Mouse (Mus musculus) left cerebral cortex, postnatal 36 days (tissue): ENCODE results near the gene Fabp6. TPM values are rescaled to one million over a fixed set of nuclear protein-coding genes. Genes with fewer than 3 reads are reported as not detected.

Experiments
- DNase-seq, 2 experiments: peaks; one replicate each; pipeline ENCODE4 v3.0.0; 2021 to 2022; ENCODE audit warnings: low spot score in 2 of 2, mixed read lengths in 1 of 2
- intact Hi-C: fragments of 180-260 bp; cut with DNase I; formaldehyde crosslinking; loops from one replicate; pipeline ENCODE4 v1.15.1; 2025
- total RNA-seq, 2 experiments: library from RNA; stranded (reverse); gene quantifications; 2 replicates each; pipeline ENCODE4 v1.2.3; 2021

Gene Fabp6
- total RNA-seq, 2 experiments from 2014 or later, result not detected

GRCm38 (mm10) chr11:43604891-43605290 is 3.6 kb upstream of the Fabp6 start:
- intact Hi-C loops, result no loop called here
- DNase-seq, result no peak

GRCm38 (mm10) chr11:43604207-43604606 is 2.9 kb upstream of the Fabp6 start:
- intact Hi-C loops, result no loop called here
- no peak for DNase-seq

DNA sequence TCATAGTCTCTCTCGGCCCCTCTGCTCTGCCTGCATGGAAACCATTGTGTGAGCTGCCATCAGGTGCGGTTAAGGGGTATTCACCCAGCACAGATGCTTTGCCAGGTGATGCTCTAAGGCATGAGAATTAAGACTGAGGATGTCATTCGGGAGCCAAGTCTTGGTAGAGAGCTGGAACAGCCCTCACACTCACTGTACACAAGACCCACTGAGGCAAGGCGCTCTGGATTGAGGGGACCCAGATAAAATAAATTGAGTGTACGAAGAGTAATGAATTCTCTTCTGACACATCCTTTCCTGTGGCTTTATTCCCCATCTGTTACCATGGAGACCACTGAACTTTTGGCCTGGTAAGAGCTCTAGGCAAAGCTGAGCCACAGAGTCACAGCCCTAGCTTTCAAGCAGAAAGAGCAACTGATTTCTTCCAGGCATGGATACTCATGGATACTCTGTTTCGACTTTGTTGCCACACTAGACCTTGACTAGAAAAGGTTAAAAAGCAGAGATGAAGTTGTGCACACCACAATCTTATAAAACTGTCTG is 11.7 kb downstream of the Fabp6 start:
- no peak for DNase-seq
- intact Hi-C loops, result no loop called here

GRCm38 (mm10) chr11:43586324-43587090 is 14.8 kb downstream of the Fabp6 start, which contains the start of gene 4933415A04Rik:
Gene 4933415A04Rik (plus strand): TSS chr11:43587040.
- peak; percentile 26 to 40 for DNase-seq
- intact Hi-C loops, result loop anchor here (2.0 kb wide), 1 partner anchor 92 kb away; no protein-coding TSS in a partner anchor

DNA sequence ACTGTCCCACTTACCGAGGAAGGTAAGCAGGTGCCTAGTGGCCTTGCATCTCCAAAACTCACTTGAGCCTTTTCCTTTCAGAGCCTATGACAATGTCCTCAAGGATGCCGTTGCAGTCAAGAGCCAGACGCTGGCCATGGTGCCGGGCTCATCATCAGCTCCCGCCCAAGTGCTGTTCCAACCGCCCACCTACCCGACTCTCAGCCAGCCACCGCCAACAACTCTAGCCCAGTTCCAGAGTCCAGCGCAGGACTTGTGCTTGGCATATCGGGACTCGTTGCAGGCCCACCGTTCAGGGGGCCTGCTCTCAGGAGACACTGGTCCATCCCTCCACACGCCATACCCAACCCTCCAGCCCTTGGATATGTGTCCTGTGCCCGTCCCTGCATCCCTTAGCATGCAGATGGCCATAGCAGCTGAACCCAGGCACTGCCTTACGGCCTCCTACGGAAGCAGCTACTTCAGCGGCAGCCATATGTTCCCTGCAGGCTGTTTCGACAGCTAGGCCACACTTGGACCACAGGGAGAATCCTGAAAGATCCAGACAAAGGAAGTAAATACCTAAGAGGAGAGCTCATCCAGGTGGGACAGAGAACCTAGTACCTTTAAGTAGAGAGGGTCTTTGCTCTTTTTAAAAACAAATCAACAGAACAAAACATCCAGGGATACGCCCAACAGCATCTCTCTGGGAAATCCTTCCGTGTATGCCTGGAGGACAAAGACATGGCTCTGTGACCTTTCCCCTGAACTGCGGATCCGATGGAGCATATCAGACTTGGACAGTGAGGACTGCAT is 15.9 kb downstream of the Fabp6 start:
- intact Hi-C loops, result loop anchor here (2.0 kb wide), 1 partner anchor 91 kb away; no protein-coding TSS in a partner anchor
- peak in 1 of 2 experiments; percentile 28 for DNase-seq

DNA sequence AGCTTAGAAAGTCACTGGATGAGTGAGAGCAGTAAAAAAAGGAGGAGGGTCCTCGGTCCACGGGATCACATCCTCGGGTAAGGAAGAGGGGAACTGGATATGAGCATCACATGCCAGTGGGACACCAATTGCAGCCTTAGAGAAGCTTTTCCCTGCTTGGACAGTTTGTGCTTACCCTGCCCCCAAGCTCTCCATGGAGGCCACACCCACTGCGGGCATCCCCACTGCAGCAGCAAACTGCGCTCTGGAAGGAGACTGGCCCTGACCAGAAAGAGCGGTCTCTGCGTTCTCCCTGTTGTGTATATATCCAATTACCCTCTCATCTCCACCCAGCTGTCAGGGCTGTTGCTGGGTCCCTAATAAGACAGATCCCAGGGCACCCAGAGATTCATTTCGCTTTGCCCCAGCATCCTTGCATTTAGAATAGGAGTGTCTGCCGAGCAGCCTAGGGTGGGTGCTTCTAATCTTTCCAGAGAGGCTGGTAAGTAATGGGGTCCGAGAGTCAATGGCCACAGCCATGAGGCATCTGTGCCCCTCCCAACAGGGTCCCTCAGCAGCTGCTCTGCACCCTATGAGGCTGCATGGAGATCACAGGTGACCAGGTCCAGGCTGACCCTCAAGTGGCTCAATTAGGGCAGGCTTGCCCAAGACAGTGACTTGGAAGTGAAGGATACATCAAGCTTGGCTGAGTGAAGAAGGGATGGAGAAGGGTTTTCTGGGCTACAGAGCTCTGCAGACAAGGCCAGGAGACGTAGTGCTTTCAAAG is 23.4 kb downstream of the Fabp6 start:
- intact Hi-C loops, result no loop called here

DNA sequence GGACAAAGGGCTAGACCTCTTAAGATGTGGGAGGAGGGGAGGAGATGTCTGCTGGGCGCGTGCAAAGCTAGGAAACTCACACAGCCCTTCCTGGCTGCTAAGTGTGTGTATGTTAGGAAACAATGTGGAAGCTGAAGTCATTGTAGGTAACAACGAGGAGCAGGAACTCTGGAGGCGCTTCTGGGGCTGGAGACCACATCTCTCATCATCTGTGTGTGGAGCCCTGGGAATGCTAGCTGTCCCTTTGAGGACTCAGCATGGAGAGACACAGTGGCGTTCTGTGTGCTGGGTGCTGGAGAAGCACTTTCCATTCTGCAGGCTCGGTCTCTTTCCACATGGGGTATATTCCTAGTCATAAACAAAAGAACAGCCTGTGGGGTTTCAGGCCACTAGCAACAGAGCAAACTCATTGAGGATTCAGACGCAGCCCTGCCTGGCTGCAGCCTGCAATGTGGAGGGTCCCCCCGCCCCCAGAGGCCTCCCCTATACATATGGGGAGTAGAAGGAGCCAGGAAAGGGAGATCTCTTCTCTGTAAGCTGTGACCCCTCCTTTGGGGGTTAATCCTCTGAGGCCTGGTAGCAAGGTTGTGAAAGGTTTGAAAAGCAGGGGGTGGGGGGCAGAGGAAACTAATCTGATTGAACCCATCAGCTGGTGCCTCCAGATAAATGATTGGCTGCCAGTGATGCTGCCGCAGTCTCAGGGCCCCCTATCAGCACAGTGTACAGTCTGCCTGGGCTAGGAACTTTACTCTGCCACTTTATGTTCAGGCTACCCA is 25.8 kb downstream of the Fabp6 start:
- intact Hi-C loops, result no loop called here
- DNase-seq, result no peak

More for the DNA sequence above, 23.4 kb downstream of the Fabp6 start:
- DNase-seq, result no peak

DNA sequence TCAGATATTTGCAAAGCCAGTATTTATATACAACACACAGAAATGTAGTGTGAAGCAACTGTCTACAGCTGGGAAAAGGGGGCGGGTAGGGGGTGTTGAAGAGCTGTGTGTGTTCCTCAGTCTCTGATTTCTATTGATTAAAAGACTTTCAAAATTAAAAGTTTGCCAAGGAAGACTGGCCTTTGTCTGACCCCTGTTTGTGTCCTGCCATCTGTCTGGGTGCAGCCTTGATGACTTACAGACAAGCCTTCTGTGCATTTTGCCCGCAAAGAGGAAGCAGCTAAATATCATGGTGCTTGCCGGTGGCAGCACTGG is 26.3 kb downstream of the Fabp6 start:
- no peak for DNase-seq
- intact Hi-C loops, result no loop called here

DNA sequence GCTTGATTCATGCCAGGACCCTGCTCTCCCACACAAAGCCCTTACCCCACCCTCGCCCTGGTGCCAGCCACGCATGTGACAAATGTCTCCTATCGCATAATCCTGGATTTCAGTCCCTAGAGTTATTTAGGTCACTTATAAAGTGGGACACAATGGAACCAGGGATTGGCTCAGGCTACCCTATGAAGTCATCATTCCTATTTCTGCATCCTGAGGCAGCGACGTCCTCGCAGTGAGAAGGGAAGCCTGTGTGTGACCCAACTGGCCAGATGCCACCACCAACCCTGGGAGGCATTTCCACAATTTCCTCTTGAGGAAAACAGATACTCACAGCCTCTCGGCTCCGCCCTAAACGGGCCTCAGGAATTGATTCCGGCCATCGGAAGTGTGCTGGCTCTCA is 31.7 kb downstream of the Fabp6 start:
- DNase-seq, result peak; percentile 29 to 45
- intact Hi-C loops, result loop anchor here (5.0 kb wide), 1 partner anchor 77 kb away; no protein-coding TSS in a partner anchor

- intact Hi-C loops, result loop anchor here (5.0 kb wide), 1 partner anchor 77 kb away; no protein-coding TSS in a partner anchor
- no peak for DNase-seq
Observed at GRCm38 (mm10) chr11:43569188-43569587, 32.2 kb downstream of the Fabp6 start.

GRCm38 (mm10) chr11:43568263-43568662 is 33.1 kb downstream of the Fabp6 start:
- intact Hi-C loops, result loop anchor here (5.0 kb wide), 1 partner anchor 76 kb away; no protein-coding TSS in a partner anchor
- DNase-seq, result no peak

- peak in 1 of 2 experiments; percentile 15 for DNase-seq
- intact Hi-C loops, result loop anchor here (5.0 kb wide), 1 partner anchor 74 kb away; no protein-coding TSS in a partner anchor
Observed at GRCm38 (mm10) chr11:43566696-43567095, 34.6 kb downstream of the Fabp6 start.

DNA sequence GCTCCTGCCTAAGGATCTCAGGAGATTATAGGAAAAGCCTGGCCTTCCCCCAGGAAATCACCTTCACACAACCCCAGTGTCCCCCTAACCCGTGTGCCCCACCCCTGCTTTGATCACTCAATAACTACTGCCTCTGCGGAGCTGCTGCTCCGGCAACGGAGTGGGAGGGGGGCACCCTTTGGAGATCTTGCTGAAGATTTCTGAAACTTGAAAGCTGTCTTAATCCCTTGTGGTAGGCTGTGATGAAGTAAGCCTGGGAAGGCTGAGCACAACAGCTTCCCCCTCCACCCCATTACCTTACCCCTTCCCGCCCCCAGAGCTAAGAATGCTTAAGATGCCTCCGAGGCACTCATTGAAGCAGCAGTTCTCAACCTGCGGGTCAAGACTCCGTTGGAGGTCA is 35.5 kb downstream of the Fabp6 start:
- intact Hi-C loops, result loop anchor here (5.0 kb wide), 1 partner anchor 74 kb away; no protein-coding TSS in a partner anchor
- no peak for DNase-seq

DNA sequence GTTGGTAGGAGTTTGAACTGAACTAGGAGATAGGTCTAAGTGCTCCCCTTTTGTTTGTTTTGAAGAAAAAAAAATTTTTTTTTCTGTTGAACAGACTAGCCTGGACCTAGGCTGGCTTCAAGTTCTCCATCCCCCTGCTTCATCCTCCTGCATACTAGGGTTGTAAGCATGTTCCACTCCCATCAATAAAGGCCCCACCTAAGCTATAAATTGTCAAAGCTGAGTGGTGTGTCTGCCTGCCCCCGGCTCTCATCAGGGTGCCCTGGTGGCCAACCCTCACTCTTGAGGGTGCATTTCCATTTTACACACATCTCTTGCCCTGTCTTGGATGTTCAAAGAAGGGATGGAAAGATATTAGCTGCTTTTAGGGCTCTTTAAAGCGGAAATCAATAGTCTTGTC is 35.9 kb downstream of the Fabp6 start:
- no peak for DNase-seq
- intact Hi-C loops, result loop anchor here (5.0 kb wide), 1 partner anchor 73 kb away; no protein-coding TSS in a partner anchor

DNA sequence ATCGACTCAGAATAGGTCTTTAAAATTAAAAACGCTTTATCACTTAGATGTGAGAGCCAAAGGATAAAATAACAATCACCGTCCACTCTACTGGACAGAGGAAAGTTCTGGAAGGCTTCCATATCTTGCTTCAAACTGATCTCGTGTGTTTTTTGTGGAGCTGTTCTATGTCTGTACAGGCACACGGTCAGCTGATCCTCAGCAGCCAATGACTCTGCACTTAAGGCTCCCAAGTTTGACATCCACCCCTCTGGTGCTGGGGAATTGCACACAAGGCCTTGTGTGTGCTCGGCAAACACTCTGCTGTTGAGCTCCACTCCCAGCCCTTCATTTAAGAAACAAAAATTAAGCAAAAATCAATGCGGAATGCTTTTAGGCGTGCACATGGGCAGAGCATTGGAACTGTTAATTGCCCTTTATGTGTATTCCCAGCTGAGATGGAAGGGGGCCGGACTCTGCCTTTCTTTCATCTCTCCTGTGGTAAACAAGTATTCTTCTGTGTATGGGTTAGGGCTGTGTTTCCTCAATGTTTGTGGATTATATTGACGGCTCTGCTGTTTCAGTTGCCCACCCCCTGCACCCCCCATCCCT is 37.6 kb downstream of the Fabp6 start:
- intact Hi-C loops, result no loop called here

GRCm38 (mm10) chr11:43559515-43560292 is 41.6 kb downstream of the Fabp6 start:
- peak; percentile 50 to 65 for DNase-seq
- intact Hi-C loops, result no loop called here

More for the DNA sequence above, 37.6 kb downstream of the Fabp6 start:
- no peak for DNase-seq

DNA sequence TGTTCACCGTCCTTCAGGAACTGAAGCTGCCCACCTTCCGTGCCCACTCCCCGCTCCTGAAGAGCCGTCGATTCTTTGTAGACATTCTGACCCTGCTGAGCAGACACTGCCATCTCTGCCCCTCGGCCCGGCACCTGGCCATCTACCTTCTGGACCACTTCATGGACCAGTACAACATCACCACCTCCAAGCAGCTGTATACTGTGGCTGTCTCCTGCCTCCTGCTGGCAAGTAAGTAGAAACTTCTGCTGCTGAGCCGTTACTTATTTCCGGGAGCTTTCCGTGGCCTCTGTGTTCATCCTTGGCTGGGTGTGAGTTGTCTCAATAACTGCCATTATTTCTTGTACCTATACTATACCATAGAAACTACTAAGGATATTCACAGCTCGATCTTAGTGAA is 44.8 kb downstream of the Fabp6 start:
- intact Hi-C loops, result no loop called here
- DNase-seq, result no peak

GRCm38 (mm10) chr11:43552675-43553074 is 48.7 kb downstream of the Fabp6 start:
- intact Hi-C loops, result no loop called here
- DNase-seq, result no peak
